Mouse (Mus musculus): Measurements from ENCODE around the gene Edrf1.

The Edrf1 gene

GRCm38 (mm10) chr7:133637361-133638305 is at the start of gene Edrf1:
TSS of gene Edrf1 (plus strand) at chr7:133637543.
- peak; percentile 95 for DNase-seq

GRCm38 (mm10) chr7:133591750-133592149 is 45.6 kb upstream of the Edrf1 start:
- no peak for DNase-seq

GRCm38 (mm10) chr7:133600558-133600957 is 36.8 kb upstream of the Edrf1 start:
- DNase-seq, result no peak

- no peak for DNase-seq
Measured at GRCm38 (mm10) chr7:133602058-133602457, 35.3 kb upstream of the Edrf1 start, which contains the start of gene Tex36. TSS of gene Tex36 (minus strand) at chr7:133602158.

GRCm38 (mm10) chr7:133603156-133603555 is 34.2 kb upstream of the Edrf1 start:
- DNase-seq, result no peak

GRCm38 (mm10) chr7:133604427-133605081 is 32.8 kb upstream of the Edrf1 start:
- DNase-seq, result no peak

- no peak for DNase-seq
Measured at GRCm38 (mm10) chr7:133607331-133607730, 30.0 kb upstream of the Edrf1 start.

GRCm38 (mm10) chr7:133607883-133608575 is 29.3 kb upstream of the Edrf1 start:
- DNase-seq, result no peak

GRCm38 (mm10) chr7:133608631-133609340 is 28.6 kb upstream of the Edrf1 start:
- no peak for DNase-seq

- DNase-seq, result peak; percentile 65
Measured at GRCm38 (mm10) chr7:133609585-133609984, 27.8 kb upstream of the Edrf1 start.

- DNase-seq, result no peak
Measured at GRCm38 (mm10) chr7:133612981-133613380, 24.4 kb upstream of the Edrf1 start.

- DNase-seq, result no peak
Measured at GRCm38 (mm10) chr7:133620721-133621120, 16.6 kb upstream of the Edrf1 start.

- no peak for DNase-seq
Measured at GRCm38 (mm10) chr7:133623226-133623625, 14.1 kb upstream of the Edrf1 start.

- DNase-seq, result no peak
Measured at GRCm38 (mm10) chr7:133627184-133627936, 10.0 kb upstream of the Edrf1 start.

GRCm38 (mm10) chr7:133630821-133631220 is 6.5 kb upstream of the Edrf1 start:
- DNase-seq, result no peak

- DNase-seq, result peak; percentile 41
Measured at GRCm38 (mm10) chr7:133632476-133632875, 4.9 kb upstream of the Edrf1 start.

- DNase-seq, result no peak
Measured at GRCm38 (mm10) chr7:133634932-133635650, 2.3 kb upstream of the Edrf1 start.

- DNase-seq, result peak; percentile 89
Measured at GRCm38 (mm10) chr7:133636738-133637352, 498 bp upstream of the Edrf1 start.

- DNase-seq, result no peak
Measured at GRCm38 (mm10) chr7:133638306-133638705, 963 bp downstream of the Edrf1 start.

- DNase-seq, result no peak
Measured at GRCm38 (mm10) chr7:133638821-133639220, 1.5 kb downstream of the Edrf1 start.

GRCm38 (mm10) chr7:133645716-133646115 is 8.4 kb downstream of the Edrf1 start:
- DNase-seq, result no peak
